Mouse (Mus musculus) kidney, adult 2 months (tissue): ENCODE measurements around the gene Gm19684.
"Not testable (repeated sequence)": the region's sequence is repeated elsewhere in the genome, so short reads cannot be mapped to it uniquely, and the experiment has no call there.

Source experiments
- CTCF ChIP-seq: fragments of 200-500 bp; conservative IDR thresholded peaks from 2 replicates; pipeline ENCODE4 v1.5.1; 2011; ENCODE audit warnings: low read depth, mild to moderate bottlenecking, control low read depth, low read length, moderate library complexity, mixed read lengths; ENCODE audit not compliant: insufficient read depth, insufficient read length
- POLR2A ChIP-seq: fragments of 200-500 bp; IDR thresholded peaks from one replicate; pipeline ENCODE4 v1.6.1; 2011; ENCODE audit warnings: low read depth, low read length, control low read depth

- not testable (repeated sequence) for TF ChIP-seq POLR2A, CTCF
Observed at GRCm38 (mm10) chr17:36176132-36176531, 54.7 kb downstream of the Gm19684 start.
